Comparison of ENCODE assay signal across 16 mouse cellular contexts in genomic region chr1:68466390-68466960, GRCm38 (mm10).
"Had no signal": no experiment of that assay in that cellular context is flagged by ENCODE, and none has a peak within 500 bp of the region (broad histone marks: within the 10 kb centered on the region; RNA-seq: fewer than 3 reads in every experiment).

No protein-coding gene starts in this region.

- H3K4me1 ChIP-seq: intestine, embryonic 15.5 days; kidney, embryonic 15.5 days; limb, embryonic 13.5 days; midbrain, embryonic 15.5 days; neural tube, embryonic 13.5 days had no signal

- ATAC-seq: intestine, embryonic 15.5 days; midbrain, embryonic 15.5 days had no signal

- H3K9ac ChIP-seq: intestine, embryonic 15.5 days; kidney, embryonic 15.5 days; limb, embryonic 13.5 days; lung, embryonic 14.5 days; midbrain, embryonic 15.5 days; neural tube, embryonic 13.5 days had no signal

- H3K36me3 ChIP-seq: intestine, embryonic 15.5 days; kidney, embryonic 15.5 days; limb, embryonic 13.5 days; midbrain, embryonic 15.5 days; neural tube, embryonic 13.5 days had no signal

- DNase-seq: kidney, adult 2 months; kidney, postnatal 25 days; lung, embryonic 14.5 days; lung, postnatal 10 days; lung, postnatal 4 days; right cerebral cortex, adult 18-20 months; right cerebral cortex, postnatal 25 days; thymus, postnatal 4 days had no signal

- H3K4me3 ChIP-seq: intestine, embryonic 15.5 days; kidney, embryonic 15.5 days; layer of hippocampus, adult 2 months; limb, embryonic 13.5 days; midbrain, embryonic 15.5 days; neural tube, embryonic 13.5 days had no signal

- H3K27ac ChIP-seq: intestine, embryonic 15.5 days; kidney, embryonic 15.5 days; layer of hippocampus, adult 2 months; limb, embryonic 13.5 days; midbrain, embryonic 15.5 days; neural tube, embryonic 13.5 days had no signal

- H3K9me3 ChIP-seq: intestine, embryonic 15.5 days; kidney, embryonic 15.5 days; limb, embryonic 13.5 days; midbrain, embryonic 15.5 days; neural tube, embryonic 13.5 days had no signal

- H3K27me3 ChIP-seq: intestine, embryonic 15.5 days; kidney, embryonic 15.5 days; limb, embryonic 13.5 days; midbrain, embryonic 15.5 days; neural tube, embryonic 13.5 days had no signal

- H3K4me2 ChIP-seq: intestine, embryonic 15.5 days; kidney, embryonic 15.5 days; limb, embryonic 13.5 days; liver, embryonic 11.5 days; lung, embryonic 14.5 days; midbrain, embryonic 11.5 days; midbrain, embryonic 15.5 days; neural tube, embryonic 13.5 days had no signal
